Mouse (Mus musculus) thymus, postnatal 4 days (tissue): ENCODE data around the gene Lrpprc.

Source experiments
- DNase-seq: peaks from one replicate; pipeline ENCODE4 v3.0.0; 2021

Gene Lrpprc

GRCm38 (mm10) chr17:84713563-84714164 lies 76.9 kb downstream of the Lrpprc start:
- no peak for DNase-seq

- peak; percentile 13 for DNase-seq
Observed at GRCm38 (mm10) chr17:84709403-84709851, 81.2 kb downstream of the Lrpprc start.

GRCm38 (mm10) chr17:84708818-84709217 lies 81.8 kb downstream of the Lrpprc start:
- no peak for DNase-seq

GRCm38 (mm10) chr17:84707407-84707806 lies 83.2 kb downstream of the Lrpprc start:
- peak; percentile 54 for DNase-seq

GRCm38 (mm10) chr17:84698727-84699126 lies 91.9 kb downstream of the Lrpprc start:
- peak; percentile 59 for DNase-seq

GRCm38 (mm10) chr17:84696537-84696936 lies 94.1 kb downstream of the Lrpprc start:
- no peak for DNase-seq

GRCm38 (mm10) chr17:84693741-84694140 lies 96.8 kb downstream of the Lrpprc start:
- DNase-seq: no peak

GRCm38 (mm10) chr17:84690111-84690510 lies 100.5 kb downstream of the Lrpprc start:
- DNase-seq: no peak

- DNase-seq: no peak
Observed at GRCm38 (mm10) chr17:84689316-84689715, 101.3 kb downstream of the Lrpprc start.

- DNase-seq: no peak
Observed at GRCm38 (mm10) chr17:84688834-84689233, 101.8 kb downstream of the Lrpprc start.

GRCm38 (mm10) chr17:84687994-84688393 lies 102.6 kb downstream of the Lrpprc start:
- DNase-seq: no peak

GRCm38 (mm10) chr17:84685286-84685685 lies 105.3 kb downstream of the Lrpprc start:
- no peak for DNase-seq

- DNase-seq: no peak
Observed at GRCm38 (mm10) chr17:84684284-84684683, 106.3 kb downstream of the Lrpprc start.

GRCm38 (mm10) chr17:84682734-84683717 lies 107.6 kb downstream of the Lrpprc start, which contains the start of gene Abcg5:
Gene Abcg5 (minus strand): TSS chr17:84683011.
- no peak for DNase-seq

- no peak for DNase-seq
Observed at GRCm38 (mm10) chr17:84681670-84682069, 108.9 kb downstream of the Lrpprc start.

- no peak for DNase-seq
Observed at GRCm38 (mm10) chr17:84677595-84677994, 113.0 kb downstream of the Lrpprc start.

GRCm38 (mm10) chr17:84675951-84676366 lies 114.6 kb downstream of the Lrpprc start, which contains the start of gene Abcg8:
Gene Abcg8 (plus strand): TSS chr17:84676302.
- no peak for DNase-seq

- no peak for DNase-seq
Observed at GRCm38 (mm10) chr17:84675204-84675603, 115.4 kb downstream of the Lrpprc start.

GRCm38 (mm10) chr17:84674048-84674447 lies 116.5 kb downstream of the Lrpprc start:
- DNase-seq: no peak

GRCm38 (mm10) chr17:84672376-84673369 lies 117.9 kb downstream of the Lrpprc start:
- no peak for DNase-seq

GRCm38 (mm10) chr17:84667848-84668247 lies 122.7 kb downstream of the Lrpprc start:
- DNase-seq: no peak

- no peak for DNase-seq
Observed at GRCm38 (mm10) chr17:84665691-84666090, 124.9 kb downstream of the Lrpprc start.
